Mouse (Mus musculus) liver (tissue): ENCODE results near the gene Sec14l5.

Experiments used
- DNase-seq: peaks from one replicate; pipeline ENCODE4 v3.0.0-alpha.2; 2020; ENCODE audit warnings: mixed read lengths

Gene Sec14l5

GRCm38 (mm10) chr16:5155014-5155413 is 8.1 kb downstream of the Sec14l5 start:
- no peak for DNase-seq

GRCm38 (mm10) chr16:5156495-5156894 is 9.6 kb downstream of the Sec14l5 start:
- no peak for DNase-seq

GRCm38 (mm10) chr16:5157113-5157512 is 10.2 kb downstream of the Sec14l5 start:
- no peak for DNase-seq

- no peak for DNase-seq
Measured at GRCm38 (mm10) chr16:5159248-5159647, 12.3 kb downstream of the Sec14l5 start.

GRCm38 (mm10) chr16:5164327-5164726 is 17.4 kb downstream of the Sec14l5 start:
- DNase-seq, result no peak

GRCm38 (mm10) chr16:5168038-5168437 is 21.1 kb downstream of the Sec14l5 start:
- no peak for DNase-seq

- no peak for DNase-seq
Measured at GRCm38 (mm10) chr16:5168829-5169228, 21.9 kb downstream of the Sec14l5 start.

GRCm38 (mm10) chr16:5172636-5173035 is 25.7 kb downstream of the Sec14l5 start:
- DNase-seq, result no peak

GRCm38 (mm10) chr16:5183310-5183975 is 36.5 kb downstream of the Sec14l5 start:
- no peak for DNase-seq

GRCm38 (mm10) chr16:5184101-5184500 is 37.2 kb downstream of the Sec14l5 start:
- DNase-seq, result no peak

- no peak for DNase-seq
Measured at GRCm38 (mm10) chr16:5184956-5185355, 38.0 kb downstream of the Sec14l5 start.

GRCm38 (mm10) chr16:5185691-5186090 is 38.8 kb downstream of the Sec14l5 start:
- DNase-seq, result no peak

GRCm38 (mm10) chr16:5186234-5186633 is 39.3 kb downstream of the Sec14l5 start:
- DNase-seq, result no peak

- DNase-seq, result peak; percentile 51
Measured at GRCm38 (mm10) chr16:5195080-5195479, 48.2 kb downstream of the Sec14l5 start.

GRCm38 (mm10) chr16:5202681-5203080 is 55.8 kb downstream of the Sec14l5 start:
- peak; percentile 33 for DNase-seq

- DNase-seq, result peak; percentile 25
Measured at GRCm38 (mm10) chr16:5203200-5203599, 56.3 kb downstream of the Sec14l5 start.

- peak; percentile 74 for DNase-seq
Measured at GRCm38 (mm10) chr16:5203668-5204433, 56.9 kb downstream of the Sec14l5 start, which contains the start of gene Nagpa. Nagpa (minus strand) TSS chr16:5204012.

- no peak for DNase-seq
Measured at GRCm38 (mm10) chr16:5205431-5205970, 58.6 kb downstream of the Sec14l5 start.

GRCm38 (mm10) chr16:5206051-5206450 is 59.1 kb downstream of the Sec14l5 start:
- no peak for DNase-seq

- no peak for DNase-seq
Measured at GRCm38 (mm10) chr16:5210365-5210764, 63.5 kb downstream of the Sec14l5 start.

GRCm38 (mm10) chr16:5212150-5212549 is 65.2 kb downstream of the Sec14l5 start:
- DNase-seq, result no peak

GRCm38 (mm10) chr16:5214126-5214525 is 67.2 kb downstream of the Sec14l5 start:
- no peak for DNase-seq

GRCm38 (mm10) chr16:5216686-5217085 is 69.8 kb downstream of the Sec14l5 start:
- no peak for DNase-seq
